Mouse (Mus musculus) inflammation-experienced regulatory T-cells (primary cell): ENCODE data around the gene 9630041A04Rik. TPM values are rescaled to one million over a fixed set of nuclear protein-coding genes. Genes with fewer than 3 reads are reported as not detected.

ENCODE experiments used
- polyA plus RNA-seq, 2 experiments: library from polyadenylated mRNA; unstranded; fragments of 100-300 nt; shearing (Covaris generic); gene quantifications; one replicate each; pipeline ENCODE4 v1.2.1; 2017

Gene 9630041A04Rik
- under 1 TPM; 0.16 to 0.49 TPM for polyA plus RNA-seq

GRCm38 (mm10) chr9:101861596-101862471, at the start of gene 9630041A04Rik:
Gene 9630041A04Rik, plus strand, starts transcription at chr9:101861841.

